Mouse (Mus musculus): Measurements from ENCODE around the gene Clec16a.

Clec16a gene

DNA sequence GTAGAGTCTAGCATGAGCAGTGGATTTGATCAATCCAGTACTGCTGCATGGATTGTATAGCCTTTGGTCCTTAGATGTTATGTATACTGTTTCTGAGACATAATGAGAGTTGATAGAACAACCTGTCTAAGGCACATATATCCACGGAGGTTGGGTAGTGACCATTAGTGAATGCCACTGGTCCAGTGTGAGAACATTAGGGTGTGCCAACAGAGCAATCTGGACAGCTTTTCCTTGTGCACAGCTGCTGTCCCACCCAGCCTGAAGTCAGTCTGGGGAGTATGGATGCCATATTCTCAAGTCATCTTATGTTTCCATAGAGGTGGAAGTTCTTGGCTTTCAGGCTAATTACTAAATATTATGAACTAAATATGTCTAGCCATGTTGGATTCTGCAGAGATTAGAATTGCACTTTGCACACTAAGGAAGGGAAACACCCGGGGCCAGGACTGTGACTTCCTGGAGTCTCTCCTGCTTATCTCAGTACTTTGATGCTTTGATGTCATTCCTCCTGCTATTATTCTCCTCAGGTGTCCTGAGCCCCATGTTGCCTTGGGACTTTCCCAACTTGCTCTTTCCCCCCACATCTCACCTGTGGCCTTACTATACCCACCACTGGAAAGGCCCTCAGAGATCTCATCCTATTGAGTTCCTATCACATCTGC, 36.2 kb downstream of the Clec16a start:
- DNase-seq (ENCODE audit: low read depth, low spot score), result no peak

GRCm38 (mm10) chr16:10585165-10585564, 40.0 kb downstream of the Clec16a start:
- DNase-seq (ENCODE audit: low read depth, low spot score), result peak; percentile 51

DNA sequence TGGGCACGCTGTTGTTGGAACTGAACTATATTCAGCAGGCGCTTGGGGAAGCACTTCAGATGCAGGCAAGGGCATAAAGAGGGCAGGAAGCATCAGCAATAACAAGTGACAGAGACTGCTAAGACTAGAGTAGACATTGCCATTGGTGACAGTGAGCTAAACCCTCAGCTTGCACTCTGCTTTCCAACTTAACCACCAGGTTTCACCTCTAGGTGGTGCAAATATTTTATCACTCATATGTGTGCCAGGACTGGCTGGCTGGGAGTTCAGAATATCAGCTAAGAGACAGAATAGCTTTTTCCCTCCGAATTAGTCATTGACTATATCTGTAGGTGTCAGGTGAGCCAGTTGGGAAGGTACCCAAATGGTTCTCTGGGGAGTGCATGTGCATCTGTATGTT, 41.4 kb downstream of the Clec16a start:
- peak; percentile 66 for DNase-seq (ENCODE audit: low read depth, low spot score)

DNA sequence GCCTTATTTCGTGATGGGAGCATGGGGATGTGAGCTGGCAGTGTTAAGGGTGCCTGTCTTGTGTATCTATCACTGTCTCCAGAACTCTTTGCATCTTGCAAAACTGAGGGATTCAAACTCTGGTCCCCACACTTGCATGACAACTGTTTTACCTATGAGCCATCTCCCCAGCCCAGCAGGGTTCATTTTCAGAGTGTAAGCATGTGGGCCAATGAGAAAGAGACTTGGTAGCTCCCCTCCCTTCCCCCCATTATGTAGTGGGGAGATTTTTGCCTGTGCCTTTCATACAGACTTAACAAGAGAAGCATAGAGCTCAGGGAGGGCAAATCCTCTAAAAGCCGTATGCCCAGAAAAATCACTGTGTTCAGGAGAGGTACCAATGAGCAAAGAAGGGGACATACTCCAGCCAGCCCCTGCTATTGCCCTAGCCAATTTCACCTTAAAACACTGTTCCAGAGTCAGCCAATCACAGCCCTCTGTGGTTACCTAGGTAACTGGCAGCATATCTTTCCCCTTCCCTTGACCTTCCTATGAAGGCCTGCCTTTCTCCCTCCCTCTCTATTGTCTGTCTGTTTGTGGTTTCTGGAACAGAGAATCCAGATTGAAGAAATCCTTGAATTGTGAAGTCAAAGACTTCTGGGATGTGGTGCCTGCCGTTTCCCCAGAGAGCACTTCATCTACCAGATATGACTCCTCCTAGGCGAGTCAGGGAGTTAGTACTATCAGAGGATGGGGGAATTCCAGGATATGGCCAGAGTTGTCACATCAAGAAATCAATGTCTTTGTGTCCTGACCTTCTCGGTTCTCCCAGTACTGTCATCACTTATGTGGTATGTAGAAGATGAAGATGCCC, 55.0 kb downstream of the Clec16a start:
- peak; percentile 38 for DNase-seq (ENCODE audit: low read depth, low spot score)

GRCm38 (mm10) chr16:10607802-10608201, 62.7 kb downstream of the Clec16a start:
- DNase-seq (ENCODE audit: low read depth, low spot score), result no peak

GRCm38 (mm10) chr16:10609921-10610320, 64.8 kb downstream of the Clec16a start:
- DNase-seq (ENCODE audit: low read depth, low spot score), result no peak

GRCm38 (mm10) chr16:10610801-10611200, 65.7 kb downstream of the Clec16a start:
- DNase-seq (ENCODE audit: low read depth, low spot score), result no peak

DNA sequence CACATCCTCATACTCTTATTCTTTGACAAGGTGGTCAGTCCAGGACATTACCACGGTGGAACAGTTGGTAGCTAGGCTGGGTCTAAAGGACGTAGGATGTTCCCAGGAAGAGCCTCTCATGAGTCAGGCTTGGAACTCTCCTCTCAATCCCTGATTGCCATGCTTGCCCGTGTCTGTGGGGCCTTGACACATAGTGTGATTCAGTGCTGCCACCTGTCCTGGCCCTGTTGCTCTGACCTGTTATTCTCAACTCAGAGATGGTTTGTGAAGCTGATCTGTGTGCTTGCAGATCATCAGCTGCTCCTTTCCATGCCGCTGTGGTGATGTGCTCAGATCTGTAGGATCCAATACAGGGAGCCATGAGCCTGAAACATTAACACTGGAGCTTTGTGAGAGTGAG, 66.2 kb downstream of the Clec16a start:
- peak; percentile 23 for DNase-seq (ENCODE audit: low read depth, low spot score)

DNA sequence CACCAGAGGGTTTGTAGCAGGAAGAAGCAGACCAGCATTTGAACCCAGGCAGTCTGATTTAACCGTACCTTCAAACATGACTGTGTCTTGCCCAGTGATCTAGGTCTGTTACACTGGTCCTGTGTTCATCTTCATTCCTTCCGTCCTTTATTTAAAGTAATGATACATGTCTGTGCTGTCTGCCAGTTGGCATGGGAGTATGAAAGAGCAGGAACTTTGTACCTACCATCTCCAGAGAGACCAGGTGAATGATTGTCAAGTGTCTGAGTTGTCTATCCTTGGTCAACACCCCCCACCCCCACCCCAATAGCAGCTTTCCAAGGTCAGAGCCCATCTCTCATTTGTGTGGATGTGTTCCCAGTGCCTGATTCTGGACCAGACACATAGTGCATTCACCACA, 68.9 kb downstream of the Clec16a start:
- no peak for DNase-seq (ENCODE audit: low read depth, low spot score)

DNA sequence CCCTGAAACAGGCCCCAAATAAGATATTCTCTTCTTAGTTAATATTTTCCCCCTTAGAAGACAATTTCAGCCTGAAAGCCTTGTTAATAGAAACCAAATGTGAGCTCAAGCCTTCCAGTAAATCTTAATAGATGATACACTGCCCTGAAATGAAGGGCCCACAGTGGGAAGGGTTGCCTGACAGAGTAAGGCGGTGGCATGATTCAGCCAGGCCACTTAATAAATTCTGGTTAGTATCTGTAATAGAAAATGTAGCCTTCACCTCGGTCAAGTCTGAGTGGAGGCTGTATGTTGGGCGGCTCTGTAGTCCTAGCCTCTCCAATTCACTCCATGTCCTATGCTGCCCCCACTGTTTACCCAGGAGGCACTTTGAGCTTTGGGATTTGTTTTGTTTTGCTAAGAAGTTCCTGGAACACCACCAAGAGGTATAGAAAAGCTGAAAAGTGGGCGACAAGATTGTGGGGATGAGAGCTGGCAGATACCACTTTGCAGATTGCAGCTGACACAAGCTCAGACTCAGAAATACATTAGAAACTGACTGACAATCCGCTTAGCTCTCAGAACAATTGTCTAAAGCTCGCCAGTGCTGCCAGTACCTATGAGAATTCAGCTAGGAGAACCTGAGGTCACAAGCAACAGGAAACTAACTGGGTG, 75.9 kb downstream of the Clec16a start:
- DNase-seq (ENCODE audit: low read depth, low spot score), result peak; percentile 78

GRCm38 (mm10) chr16:10621710-10622109, 76.6 kb downstream of the Clec16a start:
- DNase-seq (ENCODE audit: low read depth, low spot score), result no peak

GRCm38 (mm10) chr16:10626116-10626515, 81.0 kb downstream of the Clec16a start:
- peak; percentile 51 for DNase-seq (ENCODE audit: low read depth, low spot score)

- DNase-seq (ENCODE audit: low read depth, low spot score), result peak; percentile 94
Observed at GRCm38 (mm10) chr16:10627136-10627668, 82.1 kb downstream of the Clec16a start.

DNA sequence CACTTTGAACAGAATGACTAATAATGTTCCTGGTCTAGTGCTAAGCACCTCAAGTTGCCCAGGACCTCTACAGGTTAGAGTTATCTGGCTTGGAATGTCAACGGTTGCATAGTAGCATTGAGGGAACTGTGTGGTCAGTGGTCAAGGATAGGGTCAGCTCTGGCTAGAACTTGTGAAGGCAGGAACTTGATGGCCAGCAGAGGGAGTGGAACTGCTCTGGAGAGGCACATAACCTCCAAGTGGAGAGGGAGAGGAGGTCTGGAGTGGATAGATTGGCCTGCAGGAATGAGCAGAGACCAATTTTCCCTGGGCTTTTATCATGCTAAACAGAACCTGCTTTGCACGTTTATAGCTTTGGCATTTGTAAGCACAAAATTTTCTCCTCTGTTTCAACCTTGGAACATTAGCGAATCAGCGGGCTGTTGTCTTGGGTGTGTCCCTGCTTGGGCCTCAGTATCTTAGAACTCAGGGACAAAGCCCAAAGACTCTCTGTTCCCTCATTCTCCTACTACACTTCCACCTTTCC, 83.0 kb downstream of the Clec16a start:
- DNase-seq (ENCODE audit: low read depth, low spot score), result no peak

GRCm38 (mm10) chr16:10628960-10629359, 83.8 kb downstream of the Clec16a start:
- no peak for DNase-seq (ENCODE audit: low read depth, low spot score)

- DNase-seq (ENCODE audit: low read depth, low spot score), result no peak
Observed at GRCm38 (mm10) chr16:10629361-10629760, 84.2 kb downstream of the Clec16a start.

GRCm38 (mm10) chr16:10634940-10635339, 89.8 kb downstream of the Clec16a start:
- no peak for DNase-seq (ENCODE audit: low read depth, low spot score)

- no peak for DNase-seq (ENCODE audit: low read depth, low spot score)
Observed at GRCm38 (mm10) chr16:10637898-10638297, 92.8 kb downstream of the Clec16a start.

DNA sequence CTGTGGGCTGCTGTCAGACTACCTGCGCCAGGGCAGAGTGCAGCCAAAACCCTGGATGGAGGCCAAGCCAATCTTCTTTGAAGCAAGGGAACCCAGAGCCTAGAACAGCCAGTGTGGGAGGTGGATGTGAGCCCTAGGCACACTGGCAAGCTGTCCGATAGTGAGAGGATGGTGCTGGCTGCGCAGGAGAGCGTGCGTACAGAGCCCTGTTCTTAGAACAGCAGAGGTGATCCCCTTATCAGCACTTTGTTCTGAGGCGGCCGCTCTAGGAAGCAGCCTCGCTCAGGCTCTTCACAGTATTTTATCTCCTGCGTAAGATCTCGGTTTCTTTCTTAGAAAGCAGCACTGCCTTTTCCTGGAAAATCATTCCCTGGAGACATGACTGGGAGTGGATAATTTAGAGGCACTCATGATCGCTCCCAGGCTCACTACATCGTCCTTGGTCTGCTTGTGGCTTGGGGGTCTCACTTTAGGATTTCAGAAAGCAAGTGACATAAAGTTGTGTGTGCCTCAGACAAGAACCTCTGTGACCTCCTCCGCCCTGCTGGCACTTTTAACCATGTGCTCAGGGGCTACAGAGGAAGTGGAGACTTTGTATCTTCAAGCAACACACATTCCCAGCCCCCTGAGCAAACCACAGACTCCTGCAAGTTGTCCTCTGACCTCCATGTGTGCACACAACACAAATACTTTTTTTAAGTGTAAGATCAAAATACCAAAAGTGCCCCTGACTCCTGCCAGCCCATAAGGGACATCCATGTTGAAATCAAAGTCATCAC, 94.2 kb downstream of the Clec16a start:
- DNase-seq (ENCODE audit: low read depth, low spot score), result no peak

GRCm38 (mm10) chr16:10640041-10640440, 94.9 kb downstream of the Clec16a start:
- peak; percentile 81 for DNase-seq (ENCODE audit: low read depth, low spot score)

DNA sequence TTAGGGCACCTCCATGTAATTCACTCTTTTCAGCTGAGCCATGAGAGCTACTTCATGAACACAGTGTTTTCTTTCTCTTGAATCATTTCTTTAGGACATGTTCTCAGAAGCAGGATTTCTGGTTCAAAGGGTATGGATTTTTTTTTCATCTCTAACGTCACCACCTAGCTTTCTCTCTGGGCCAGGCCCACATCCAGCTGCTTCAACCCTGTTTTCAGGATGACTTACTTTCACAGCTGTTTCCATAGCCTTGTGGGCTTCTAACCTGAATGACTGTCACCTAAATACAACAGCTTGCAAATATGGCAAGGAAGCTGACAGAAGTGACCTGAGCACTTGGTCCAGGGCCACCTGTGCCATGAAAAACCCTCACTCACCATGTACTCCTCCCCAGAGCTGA, 96.0 kb downstream of the Clec16a start:
- no peak for DNase-seq (ENCODE audit: low read depth, low spot score)
